Mouse (Mus musculus) bone marrow macrophage, adult 2 months (primary cell): ENCODE data around the gene Ifitm2. TPM values are rescaled to one million over a fixed set of nuclear protein-coding genes. Genes with fewer than 3 reads are reported as not detected.
"Not testable (repeated sequence)": the region's sequence is repeated elsewhere in the genome, so short reads cannot be mapped to it uniquely, and the experiment has no call there.

Experiments used
- H3K27ac ChIP-seq: 2 replicates; pipeline ENCODE4 v1.5.1; 2012; ENCODE audit warnings: low read depth, low read length; ENCODE audit not compliant: insufficient read depth
- H3K4me1 ChIP-seq: 2 replicates; pipeline ENCODE4 v1.6.1; 2012; ENCODE audit warnings: low read length; ENCODE audit not compliant: control insufficient read depth, insufficient read depth
- H3K4me3 ChIP-seq: 2 replicates; pipeline ENCODE4 v1.5.1; 2012; ENCODE audit warnings: mild to moderate bottlenecking, low read length, moderate library complexity; ENCODE audit not compliant: insufficient read depth
- CTCF ChIP-seq: IDR thresholded peaks from 2 replicates; pipeline ENCODE4 v1.5.1; 2012; ENCODE audit warnings: low read depth, mild to moderate bottlenecking, low read length, moderate library complexity
- POLR2A ChIP-seq: IDR thresholded peaks from 2 replicates; pipeline ENCODE4 v1.6.1; 2012; ENCODE audit warnings: mild to moderate bottlenecking, low read depth, low read length, borderline replicate concordance
- polyA plus RNA-seq: library from polyadenylated mRNA; stranded (reverse); fragments of >200 nt; gene quantifications from 2 replicates; pipeline ENCODE4 v1.2.4, GENCODE M21; 2012; ENCODE audit not compliant: missing spikeins, insufficient read depth, insufficient read length

Gene Ifitm2
- polyA plus RNA-seq, 1 experiment = 1,645 TPM

GRCm38 (mm10) chr7:140989022-140989421 is 33.2 kb upstream of the Ifitm2 start:
- H3K4me1 ChIP-seq = peaks cover 20% of the 10 kb centered on the region
- no peak overlapping the region for H3K27ac ChIP-seq
- H3K4me3 ChIP-seq = no peak overlapping the region

GRCm38 (mm10) chr7:140987182-140988138 is 31.7 kb upstream of the Ifitm2 start:
- no peak overlapping the region for H3K27ac ChIP-seq
- H3K4me1 ChIP-seq = peaks cover 21% of the 10 kb centered on the region
- TF ChIP-seq POLR2A = no peak
- TF ChIP-seq CTCF = no peak
- H3K4me3 ChIP-seq = no peak overlapping the region

More at GRCm38 (mm10) chr7:140989022-140989421, 33.2 kb upstream of the Ifitm2 start:
- TF ChIP-seq POLR2A (no peak), CTCF (no peak)

GRCm38 (mm10) chr7:140982971-140983370 is 27.2 kb upstream of the Ifitm2 start:
- Histone ChIP-seq H3K4me1 (peaks cover 16% of the 10 kb centered on the region), H3K27ac (no peak overlapping the region), H3K4me3 (no peak overlapping the region)
- TF ChIP-seq POLR2A (no peak), CTCF (no peak)

GRCm38 (mm10) chr7:140981704-140982103 is 25.9 kb upstream of the Ifitm2 start:
- TF ChIP-seq POLR2A (no peak), CTCF (no peak)
- Histone ChIP-seq H3K4me1 (peaks cover 21% of the 10 kb centered on the region), H3K27ac (no peak overlapping the region), H3K4me3 (no peak overlapping the region)

GRCm38 (mm10) chr7:140976720-140977119 is 20.9 kb upstream of the Ifitm2 start:
- H3K4me3 ChIP-seq, H3K27ac ChIP-seq: not testable (repeated sequence)
- peaks cover 23% of the 10 kb centered on the region for H3K4me1 ChIP-seq

- peaks cover 28% of the 10 kb centered on the region for H3K4me1 ChIP-seq
Measured at GRCm38 (mm10) chr7:140975465-140975864, 19.7 kb upstream of the Ifitm2 start.

GRCm38 (mm10) chr7:140974940-140975339 is 19.2 kb upstream of the Ifitm2 start:
- no peak overlapping the region for H3K4me3 ChIP-seq
- peaks cover 25% of the 10 kb centered on the region for H3K4me1 ChIP-seq
- no peak overlapping the region for H3K27ac ChIP-seq
- no peak for TF ChIP-seq CTCF
- TF ChIP-seq POLR2A = no peak

More at GRCm38 (mm10) chr7:140975465-140975864, 19.7 kb upstream of the Ifitm2 start:
- Histone ChIP-seq H3K27ac (no peak overlapping the region), H3K4me3 (no peak overlapping the region)
- TF ChIP-seq POLR2A (no peak), CTCF (no peak)

GRCm38 (mm10) chr7:140973396-140974165 is 17.8 kb upstream of the Ifitm2 start:
- TF ChIP-seq CTCF = no peak
- no peak for TF ChIP-seq POLR2A
- H3K4me1 ChIP-seq = peaks cover 25% of the 10 kb centered on the region
- no peak overlapping the region for H3K4me3 ChIP-seq
- no peak overlapping the region for H3K27ac ChIP-seq

GRCm38 (mm10) chr7:140971479-140972171 is 15.8 kb upstream of the Ifitm2 start:
- TF ChIP-seq CTCF (no peak), POLR2A (no peak)
- Histone ChIP-seq H3K4me1 (peaks cover 20% of the 10 kb centered on the region), H3K4me3 (no peak overlapping the region), H3K27ac (no peak overlapping the region)

- no peak overlapping the region for H3K27ac ChIP-seq
- TF ChIP-seq POLR2A = no peak
- TF ChIP-seq CTCF = no peak
- no peak overlapping the region for H3K4me3 ChIP-seq
- H3K4me1 ChIP-seq = peaks cover 18% of the 10 kb centered on the region
Measured at GRCm38 (mm10) chr7:140970931-140971330, 15.1 kb upstream of the Ifitm2 start.

GRCm38 (mm10) chr7:140968710-140969109 is 12.9 kb upstream of the Ifitm2 start:
- not testable (repeated sequence) for H3K27ac ChIP-seq, H3K4me3 ChIP-seq
- H3K4me1 ChIP-seq = peaks cover 18% of the 10 kb centered on the region
